Mouse (Mus musculus) myocyte (in vitro differentiated cells): ENCODE measurements around the gene Htra3. TPM values are rescaled to one million over a fixed set of nuclear protein-coding genes. Genes with fewer than 3 reads are reported as not detected.

Experiments used
- H3K27me3 ChIP-seq: one replicate; pipeline ENCODE4 v1.6.1; 2011; ENCODE audit not compliant: control insufficient read depth, insufficient read depth, insufficient read length
- H3K36me3 ChIP-seq: one replicate; pipeline ENCODE4 v1.6.1; 2011; ENCODE audit not compliant: control insufficient read depth, insufficient read depth
- H3K4me2 ChIP-seq: one replicate; pipeline ENCODE4 v1.6.1; 2011; ENCODE audit warnings: low read depth, control low read depth
- H3K4me3 ChIP-seq: one replicate; pipeline ENCODE4 v1.5.1; 2011; ENCODE audit warnings: mild to moderate bottlenecking, control low read depth, moderate library complexity
- H3K79me2 ChIP-seq: one replicate; pipeline ENCODE4 v1.6.1; 2011; ENCODE audit not compliant: control insufficient read depth, insufficient read depth
- H3ac ChIP-seq: one replicate; pipeline ENCODE4 v1.6.1; 2011; ENCODE audit not compliant: control insufficient read depth, insufficient read length
- CEBPB ChIP-seq: IDR thresholded peaks from 2 replicates; pipeline ENCODE4 v1.6.1; 2011; ENCODE audit warnings: mild to moderate bottlenecking, moderate library complexity; ENCODE audit not compliant: poor library complexity, insufficient read depth, severe bottlenecking
- E2F4 ChIP-seq: IDR thresholded peaks from one replicate; pipeline ENCODE4 v1.6.1; 2011; ENCODE audit warnings: mild to moderate bottlenecking, control low read depth, moderate library complexity; ENCODE audit not compliant: insufficient read depth
- MAX ChIP-seq: IDR thresholded peaks from one replicate; pipeline ENCODE4 v1.6.1; 2011; ENCODE audit warnings: low read depth, mild to moderate bottlenecking, control low read depth
- MYOD1 ChIP-seq, 3 experiments: IDR thresholded peaks; one replicate each; pipeline ENCODE4 v1.6.1; 2011; ENCODE audit warnings: control low read depth in 2 of 3, low read depth in 2 of 3, mild to moderate bottlenecking in 2 of 3, moderate library complexity in 1 of 3; ENCODE audit not compliant: insufficient read length in 2 of 3, control insufficient read depth in 1 of 3
- MYOG ChIP-seq, 3 experiments: IDR thresholded peaks; one replicate each; pipeline ENCODE4 v1.6.1; 2011; ENCODE audit warnings: control low read depth in 2 of 3, low read depth in 2 of 3, mild to moderate bottlenecking in 2 of 3; ENCODE audit not compliant: insufficient read length in 2 of 3, control insufficient read depth in 1 of 3, insufficient read depth in 1 of 3
- POLR2A ChIP-seq: IDR thresholded peaks from one replicate; pipeline ENCODE4 v1.6.1; 2011; ENCODE audit warnings: low read depth, mild to moderate bottlenecking, control low read depth, moderate library complexity; ENCODE audit not compliant: insufficient read length
- POLR2AphosphoS2 ChIP-seq: IDR thresholded peaks from one replicate; pipeline ENCODE4 v1.6.1; 2011; ENCODE audit warnings: low read depth, control low read depth; ENCODE audit not compliant: insufficient read length
- REST ChIP-seq: IDR thresholded peaks from one replicate; pipeline ENCODE4 v1.6.1; 2011; ENCODE audit warnings: mild to moderate bottlenecking, control low read depth, moderate library complexity; ENCODE audit not compliant: insufficient read depth, insufficient read length
- SRF ChIP-seq: IDR thresholded peaks from one replicate; pipeline ENCODE4 v1.6.1; 2011; ENCODE audit warnings: low read depth; ENCODE audit not compliant: control insufficient read depth, insufficient read length
- TCF12 ChIP-seq: IDR thresholded peaks from one replicate; pipeline ENCODE4 v1.6.1; 2011; ENCODE audit warnings: mild to moderate bottlenecking, control low read depth; ENCODE audit not compliant: poor library complexity, insufficient read depth, severe bottlenecking
- TCF3 ChIP-seq: IDR thresholded peaks from one replicate; pipeline ENCODE4 v1.6.1; 2011; ENCODE audit warnings: low read depth, control low read depth; ENCODE audit not compliant: insufficient read length
- USF1 ChIP-seq: IDR thresholded peaks from one replicate; pipeline ENCODE4 v1.6.1; 2011; ENCODE audit warnings: low read depth, mild to moderate bottlenecking, control low read depth, moderate library complexity
- polyA plus RNA-seq: library from polyadenylated mRNA; unstranded; fragments of >200 nt; fragmentation: generic; extraction: Trizol; gene quantifications from one replicate; pipeline ENCODE4 v1.2.1, GENCODE M21; 2012; ENCODE audit warnings: missing spikeins

Htra3 gene
- polyA plus RNA-seq, 1 experiment: 5.9 TPM

DNA sequence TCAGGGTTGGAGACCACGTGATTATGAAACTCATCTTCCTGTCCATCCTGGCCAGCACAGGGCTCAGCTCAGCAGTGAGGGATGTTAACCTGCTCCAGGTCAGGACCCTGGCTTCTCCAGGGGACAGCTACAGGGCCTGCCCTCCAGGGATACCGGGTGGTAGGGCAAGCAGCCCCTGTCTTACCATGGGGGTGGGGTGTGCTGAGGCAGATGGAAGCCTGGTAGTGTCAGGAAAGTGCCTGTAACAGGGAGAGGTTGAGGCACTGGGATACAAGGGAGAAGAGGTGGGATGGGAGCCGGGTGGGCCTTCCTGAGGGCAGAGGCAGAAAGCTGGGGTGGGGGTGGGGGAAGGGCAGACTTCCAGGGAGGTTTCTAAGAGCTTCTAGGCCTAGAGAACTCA lies 27.3 kb downstream of the Htra3 start:
- Histone ChIP-seq H3K27me3 (no peaks in the 10 kb centered on the region), H3K36me3 (no peaks in the 10 kb centered on the region), H3ac (no peak overlapping the region), H3K4me3 (no peak overlapping the region), H3K79me2 (no peaks in the 10 kb centered on the region), H3K4me2 (no peak overlapping the region)
- TF ChIP-seq SRF (no peak), TCF3 (no peak), CEBPB (no peak), MYOD1 (IDR thresholded peaks at IDR 0.05; ENCODE audit: control insufficient read depth in 1 of 3, insufficient read length in 2 of 3, low read depth in 2 of 3) (no peak), TCF12 (no peak), REST (no peak), POLR2AphosphoS2 (no peak), MAX (no peak), E2F4 (no peak), POLR2A (no peak), USF1 (no peak), MYOG (IDR thresholded peaks at IDR 0.05; ENCODE audit: control insufficient read depth in 1 of 3, insufficient read depth in 1 of 3, insufficient read length in 2 of 3, low read depth in 2 of 3) (no peak)

DNA sequence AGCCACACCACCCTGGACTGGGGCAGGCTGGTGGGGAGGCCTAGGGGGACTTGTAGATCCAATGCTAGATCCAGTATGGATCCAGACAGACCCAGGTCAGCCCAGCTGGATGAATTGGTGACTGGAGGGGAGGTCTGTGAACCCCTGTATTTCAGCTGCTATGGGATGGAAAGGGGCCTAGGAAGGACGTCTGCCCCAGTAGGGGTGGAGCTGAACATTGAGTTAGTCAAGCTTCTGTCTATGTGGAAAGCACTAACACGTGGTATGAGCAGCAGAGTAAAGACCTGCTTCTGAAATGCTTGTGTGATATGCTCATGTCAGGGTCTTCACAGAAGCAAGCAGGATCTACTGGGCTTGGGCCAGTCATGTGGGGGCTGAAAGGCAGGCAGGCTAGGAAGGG lies 31.4 kb downstream of the Htra3 start:
- Histone ChIP-seq H3K36me3 (no peaks in the 10 kb centered on the region), H3K4me3 (no peak overlapping the region), H3K27me3 (no peaks in the 10 kb centered on the region), H3K4me2 (no peak overlapping the region), H3ac (no peak overlapping the region), H3K79me2 (no peaks in the 10 kb centered on the region)
- TF ChIP-seq POLR2A (no peak), REST (no peak), USF1 (no peak), TCF3 (no peak), TCF12 (no peak), POLR2AphosphoS2 (no peak)

DNA sequence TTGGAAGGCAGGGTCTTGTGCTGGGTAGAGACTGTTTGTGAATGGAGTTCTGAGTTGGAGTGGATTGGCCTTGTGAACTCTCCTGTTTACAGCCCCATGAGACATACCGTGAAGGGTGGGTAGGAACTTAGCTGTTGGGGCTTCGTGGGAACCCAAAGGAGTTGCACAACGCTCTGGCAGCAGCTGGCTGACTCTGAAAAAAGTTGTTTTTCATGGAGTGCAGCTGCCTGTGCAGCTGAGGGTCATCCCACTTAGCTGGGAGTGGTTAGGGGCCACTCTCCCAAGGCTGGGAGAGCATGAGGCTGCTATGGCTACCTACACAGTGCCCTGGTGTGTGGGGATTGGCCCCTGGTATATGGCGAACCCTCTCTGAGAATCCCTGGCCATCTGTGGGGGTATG lies 32.0 kb downstream of the Htra3 start:
- no peaks in the 10 kb centered on the region for H3K27me3 ChIP-seq
- H3K4me2 ChIP-seq: no peak overlapping the region
- no peak for TF ChIP-seq REST
- peak; percentile 85 for TF ChIP-seq CEBPB
- TF ChIP-seq POLR2AphosphoS2: no peak
- no peak for TF ChIP-seq E2F4
- TF ChIP-seq MAX: no peak
- TF ChIP-seq TCF3: peak; percentile 70
- TF ChIP-seq POLR2A: no peak
- TF ChIP-seq MYOD1 (IDR thresholded peaks at IDR 0.05; ENCODE audit: control insufficient read depth in 1 of 3, insufficient read length in 2 of 3, low read depth in 2 of 3): peak; percentile 67 to 83 (median 81)
- TF ChIP-seq MYOG (IDR thresholded peaks at IDR 0.05; ENCODE audit: control insufficient read depth in 1 of 3, insufficient read depth in 1 of 3, insufficient read length in 2 of 3, low read depth in 2 of 3): peak in 2 of 3 experiments; percentile 17 to 85
- TF ChIP-seq USF1: no peak
- TF ChIP-seq TCF12: no peak
- TF ChIP-seq SRF: no peak
- no peak overlapping the region for H3K4me3 ChIP-seq
- H3ac ChIP-seq: no peak overlapping the region
- H3K79me2 ChIP-seq: no peaks in the 10 kb centered on the region
- no peaks in the 10 kb centered on the region for H3K36me3 ChIP-seq

DNA sequence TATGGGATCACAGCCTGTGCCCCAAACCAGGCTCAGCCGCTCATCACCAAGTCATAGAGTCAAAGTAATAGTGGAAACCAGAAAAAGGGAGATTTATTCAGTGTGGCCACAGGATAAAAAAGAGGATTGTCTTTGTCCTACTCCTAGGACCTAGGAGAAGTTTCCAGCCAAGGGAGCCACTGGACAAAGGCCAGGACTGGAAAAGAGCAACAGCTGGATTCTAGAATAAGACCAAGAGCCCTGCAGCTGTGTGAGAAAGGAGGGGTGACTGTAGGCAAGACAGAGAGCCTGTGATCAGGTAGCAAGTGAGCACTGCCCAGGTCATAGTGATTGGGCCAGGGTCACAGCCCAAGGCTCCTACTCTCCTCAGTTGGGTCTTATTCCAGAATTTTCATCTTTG lies 32.7 kb downstream of the Htra3 start:
- no peak for TF ChIP-seq TCF3
- no peak overlapping the region for H3K4me3 ChIP-seq

DNA sequence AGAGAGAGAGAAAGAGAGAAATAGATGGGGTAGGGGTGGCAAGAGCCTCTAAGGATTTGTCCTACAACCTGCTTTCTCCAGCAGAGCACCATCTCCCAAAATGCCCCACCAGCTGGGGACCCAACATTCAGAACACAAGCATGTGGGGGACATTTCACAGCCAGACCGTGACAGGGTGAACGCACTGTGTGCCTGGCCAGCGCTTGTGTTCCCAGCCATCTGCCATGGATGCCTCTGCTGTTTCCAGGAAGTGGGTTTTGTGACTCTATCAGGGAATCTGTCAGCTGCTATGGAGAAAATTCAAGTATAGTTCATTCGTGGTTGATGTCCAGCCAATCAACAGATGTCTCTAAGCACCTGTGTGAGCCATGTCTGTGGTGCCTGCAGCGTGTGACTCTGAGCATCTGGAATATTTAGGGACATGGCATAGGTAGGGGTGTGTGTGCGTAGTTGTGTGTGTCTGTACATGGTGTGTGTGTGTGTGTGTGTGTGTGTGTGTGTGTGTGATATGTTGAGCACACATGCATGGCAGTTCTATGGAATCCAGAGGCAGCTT lies 33.6 kb downstream of the Htra3 start:
- no peaks in the 10 kb centered on the region for H3K27me3 ChIP-seq
- no peaks in the 10 kb centered on the region for H3K79me2 ChIP-seq
- H3K36me3 ChIP-seq: no peaks in the 10 kb centered on the region
- peak; percentile 31 for TF ChIP-seq TCF12
- no peak for TF ChIP-seq CEBPB
- peak in 2 of 3 experiments; percentile 58 to 76 for TF ChIP-seq MYOD1 (IDR thresholded peaks at IDR 0.05; ENCODE audit: control insufficient read depth in 1 of 3, insufficient read length in 2 of 3, low read depth in 2 of 3)
- TF ChIP-seq MYOG (IDR thresholded peaks at IDR 0.05; ENCODE audit: control insufficient read depth in 1 of 3, insufficient read depth in 1 of 3, insufficient read length in 2 of 3, low read depth in 2 of 3): peak; percentile 20 to 82 (median 34)
- TF ChIP-seq USF1: no peak
- no peak for TF ChIP-seq E2F4
- TF ChIP-seq TCF3: peak; percentile 47
- no peak for TF ChIP-seq SRF
- TF ChIP-seq REST: no peak
- TF ChIP-seq POLR2AphosphoS2: no peak
- no peak for TF ChIP-seq MAX
- TF ChIP-seq POLR2A: no peak
- no peak overlapping the region for H3ac ChIP-seq
- no peak overlapping the region for H3K4me2 ChIP-seq
- no peak overlapping the region for H3K4me3 ChIP-seq

More for the DNA sequence above, 32.7 kb downstream of the Htra3 start:
- H3K36me3 ChIP-seq: no peaks in the 10 kb centered on the region
- no peak overlapping the region for H3K4me2 ChIP-seq
- H3K79me2 ChIP-seq: no peaks in the 10 kb centered on the region
- H3K27me3 ChIP-seq: no peaks in the 10 kb centered on the region
- no peak overlapping the region for H3ac ChIP-seq
